Mouse (Mus musculus) lung, postnatal 0 days (tissue): Measurements from ENCODE around the gene Defb20.

Experiments used
- CTCF ChIP-seq: IDR thresholded peaks from 2 replicates; pipeline ENCODE4 v1.5.1; 2016; ENCODE audit warnings: antibody characterized with exemption, mild to moderate bottlenecking
- EP300 ChIP-seq: IDR thresholded peaks from 2 replicates; pipeline ENCODE4 v1.6.1; 2016; ENCODE audit warnings: antibody characterized with exemption, mild to moderate bottlenecking, control low read depth

- peak; percentile 37 for TF ChIP-seq CTCF
- no peak for TF ChIP-seq EP300
These were observed 4.4 kb upstream of the Defb20 start for GRCm38 (mm10) chr2:152472434-152472833.
